Mouse (Mus musculus): ENCODE data around the gene Cyct.

DNA sequence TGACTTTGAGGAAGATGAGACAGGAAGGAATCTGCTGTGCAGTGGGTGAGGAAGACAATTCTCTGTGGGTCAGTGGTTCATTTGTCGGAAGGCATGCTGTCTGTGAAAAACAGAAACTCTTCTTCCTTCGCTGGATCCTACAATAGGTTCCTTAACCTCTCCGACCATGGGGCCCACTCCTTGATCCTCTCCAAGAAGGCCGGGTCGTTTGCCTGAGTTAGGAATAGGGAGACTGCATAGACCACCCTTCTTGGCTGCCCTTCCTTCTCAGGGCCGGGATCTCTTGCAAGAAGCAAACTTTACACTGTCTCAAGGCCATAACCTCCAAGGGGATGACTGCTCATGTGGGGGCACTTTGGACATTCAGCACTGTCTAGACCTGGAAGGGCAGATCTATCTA, 41.0 kb downstream of the Cyct start:
- TF ChIP-seq POLR2A (IDR thresholded peaks at IDR 0.05; ENCODE audit: borderline replicate concordance, insufficient read depth, low read length): no peak
- TF ChIP-seq CTCF (IDR thresholded peaks at IDR 0.05; ENCODE audit: borderline replicate concordance, insufficient read depth, low read depth, low read length): no peak

Measured in cerebellum, adult 2 months (tissue).